Mouse (Mus musculus) C2C12 (cell line): ENCODE results near the gene Tmem178b.
A peak's percentile ranks its signal among the peaks of the same experiment; 100 is the strongest.

Experiments used
- CEBPB ChIP-seq: IDR thresholded peaks from one replicate; pipeline ENCODE4 v1.6.1; 2011; ENCODE audit warnings: low read depth, mild to moderate bottlenecking, control low read depth, moderate library complexity
- CTCF ChIP-seq: IDR thresholded peaks from one replicate; pipeline ENCODE4 v1.5.1; 2011; ENCODE audit not compliant: control insufficient read depth, insufficient read depth, insufficient read length
- FOSL1 ChIP-seq: IDR thresholded peaks from one replicate; pipeline ENCODE4 v1.8.0; 2011; ENCODE audit warnings: mild to moderate bottlenecking, low read length; ENCODE audit not compliant: poor library complexity, insufficient read depth, severe bottlenecking
- MAX ChIP-seq: IDR thresholded peaks from one replicate; pipeline ENCODE4 v1.6.1; 2011; ENCODE audit warnings: mild to moderate bottlenecking, control low read depth
- MYOD1 ChIP-seq: IDR thresholded peaks from one replicate; pipeline ENCODE4 v1.6.1; 2011; ENCODE audit warnings: low read depth; ENCODE audit not compliant: control insufficient read depth, insufficient read length

DNA sequence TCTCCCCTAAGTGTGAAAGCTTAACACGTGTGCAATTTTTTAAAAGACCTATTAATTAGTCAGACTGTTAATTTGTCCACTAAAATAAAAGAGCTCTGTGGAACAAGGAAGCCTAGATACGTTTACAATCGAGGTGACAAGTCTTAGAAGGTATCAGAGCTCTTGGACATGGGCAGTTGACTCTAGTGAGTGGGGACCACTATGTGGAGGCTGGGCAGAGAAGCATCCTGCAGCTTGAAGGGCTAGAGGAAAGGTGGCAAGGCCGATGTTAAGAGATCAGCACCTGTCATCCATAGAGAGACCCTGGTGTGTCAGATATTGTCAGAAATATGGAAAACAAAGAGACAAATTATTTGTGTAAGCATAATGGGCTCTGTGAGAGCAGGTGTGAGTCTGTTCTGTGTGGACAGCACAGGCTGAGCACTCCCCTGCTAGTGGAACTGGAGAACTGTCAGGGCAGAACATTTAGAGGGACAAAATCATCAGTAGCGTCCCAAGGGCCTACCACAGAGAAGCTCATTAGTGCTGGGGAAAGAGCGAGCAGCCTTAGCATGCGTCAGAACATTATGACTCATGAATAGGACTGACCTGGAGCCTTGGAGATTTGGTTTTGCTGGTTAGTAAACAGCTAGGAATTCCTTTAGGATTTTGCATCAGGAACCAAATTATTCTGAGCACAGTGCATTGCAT, 264.9 kb downstream of the Tmem178b start:
- TF ChIP-seq MAX (peak; percentile 22), CTCF (no peak), CEBPB (peak; percentile 6), FOSL1 (peak; percentile 79), MYOD1 (peak; percentile 52)
